Mouse (Mus musculus): ENCODE results near the gene Slc34a2.

Gene Slc34a2

GRCm38 (mm10) chr5:53108668-53109067 is 70.8 kb downstream of the Slc34a2 start:
- DNase-seq (ENCODE audit: inconsistent age in 2 of 2, low spot score in 1 of 2): no peak

GRCm38 (mm10) chr5:53110225-53110624 is 72.3 kb downstream of the Slc34a2 start:
- no peak for DNase-seq (ENCODE audit: inconsistent age in 2 of 2, low spot score in 1 of 2)

GRCm38 (mm10) chr5:53111036-53111435 is 73.2 kb downstream of the Slc34a2 start:
- no peak for DNase-seq (ENCODE audit: inconsistent age in 2 of 2, low spot score in 1 of 2)

GRCm38 (mm10) chr5:53112942-53113341 is 75.1 kb downstream of the Slc34a2 start:
- DNase-seq (ENCODE audit: inconsistent age in 2 of 2, low spot score in 1 of 2): no peak

- no peak for DNase-seq (ENCODE audit: inconsistent age in 2 of 2, low spot score in 1 of 2)
Measured at GRCm38 (mm10) chr5:53114616-53115267, 76.9 kb downstream of the Slc34a2 start.

DNA sequence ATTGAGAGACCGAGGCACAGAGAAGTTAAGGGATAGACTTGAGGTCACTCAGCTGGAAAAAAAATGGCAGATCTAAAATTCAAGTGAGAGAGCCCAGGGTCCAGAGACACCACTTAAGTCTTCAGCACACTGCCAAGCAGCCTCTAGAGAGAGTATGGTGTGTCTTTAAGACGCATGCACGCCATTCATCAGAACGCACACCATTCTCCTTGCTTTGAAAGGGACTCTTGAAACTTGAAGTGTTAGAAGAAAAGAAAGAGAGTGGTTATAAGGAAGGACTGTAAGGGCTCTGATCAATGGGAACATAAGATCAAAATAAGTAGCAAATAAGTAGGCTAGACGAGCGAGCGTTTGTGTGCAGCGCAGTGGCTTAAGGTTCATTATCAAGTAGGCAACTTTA is 80.3 kb downstream of the Slc34a2 start:
- DNase-seq (ENCODE audit: inconsistent age in 2 of 2, low spot score in 1 of 2): no peak

DNA sequence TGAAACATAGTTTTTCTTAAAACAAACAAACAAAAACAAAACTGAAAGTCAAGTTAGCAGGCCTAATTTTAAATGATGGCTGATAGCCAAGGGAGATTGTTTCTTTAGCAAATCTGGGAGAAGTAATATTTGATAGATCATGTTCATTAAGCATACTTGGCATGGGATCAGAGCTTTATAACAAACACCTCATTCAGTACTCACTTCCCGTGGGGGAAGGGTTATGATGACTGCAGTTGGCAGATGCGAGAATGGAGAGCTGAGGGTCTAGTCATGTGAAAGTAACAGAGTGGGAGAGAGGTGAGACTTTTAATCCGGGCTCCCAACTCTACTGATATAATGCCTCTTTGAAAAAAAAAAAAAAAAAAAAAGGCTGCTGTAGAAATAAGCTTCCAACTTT is 81.8 kb downstream of the Slc34a2 start:
- DNase-seq (ENCODE audit: inconsistent age in 2 of 2, low spot score in 1 of 2): no peak
